Mouse (Mus musculus): ENCODE measurements at regions not wholly inside any gene's neighbourhood (a gene's known extent, or its start where the extent isn't known, plus 50 kb on each side); places are given as distances from the start of the nearest gene placed in this dataset.

DNA sequence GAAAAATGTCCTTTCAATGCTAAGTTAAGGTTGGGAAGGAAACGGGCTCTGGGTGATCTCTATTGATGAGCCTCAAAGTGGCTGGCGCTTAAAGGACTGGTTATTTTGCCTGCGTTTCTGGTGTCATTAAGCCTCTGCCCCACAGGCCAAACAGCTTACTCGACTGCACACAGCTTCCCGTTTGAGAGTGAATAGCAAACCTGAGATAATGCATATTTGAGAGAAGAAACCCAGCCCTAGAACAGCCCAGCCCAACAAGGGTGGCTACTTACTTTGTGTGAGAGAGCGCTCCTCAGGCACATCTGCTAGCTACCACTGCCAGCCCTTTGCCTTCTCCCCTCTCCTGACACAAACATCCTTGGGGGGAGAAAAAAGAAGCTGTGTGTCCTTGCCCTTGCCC lies 201.7 kb downstream of the Grb14 start:
- Histone ChIP-seq H3K27ac (no peak overlapping the region), H3K9ac (replicated peaks; ENCODE audit: low read length) (no peak overlapping the region), H3K36me3 (ENCODE audit: insufficient read depth, low read length) (no peaks in the 10 kb centered on the region), H3K4me2 (ENCODE audit: low read depth, low read length) (no peak overlapping the region), H3K9me3 (ENCODE audit: low read length) (no peaks in the 10 kb centered on the region), H3K27me3 (ENCODE audit: insufficient read depth, low read length) (no peaks in the 10 kb centered on the region), H3K4me1 (ENCODE audit: insufficient read depth, low read length) (no peaks in the 10 kb centered on the region), H3K4me3 (ENCODE audit: low read length) (no peak overlapping the region)
- no peak for TF ChIP-seq CTCF (IDR thresholded peaks at IDR 0.05; ENCODE audit: low read depth)
- ATAC-seq = no peak
- WGBS = 53% methylated on average over 6 of the region's 6 CpGs
- no peak for DNase-seq (ENCODE audit: low spot score)

DNA sequence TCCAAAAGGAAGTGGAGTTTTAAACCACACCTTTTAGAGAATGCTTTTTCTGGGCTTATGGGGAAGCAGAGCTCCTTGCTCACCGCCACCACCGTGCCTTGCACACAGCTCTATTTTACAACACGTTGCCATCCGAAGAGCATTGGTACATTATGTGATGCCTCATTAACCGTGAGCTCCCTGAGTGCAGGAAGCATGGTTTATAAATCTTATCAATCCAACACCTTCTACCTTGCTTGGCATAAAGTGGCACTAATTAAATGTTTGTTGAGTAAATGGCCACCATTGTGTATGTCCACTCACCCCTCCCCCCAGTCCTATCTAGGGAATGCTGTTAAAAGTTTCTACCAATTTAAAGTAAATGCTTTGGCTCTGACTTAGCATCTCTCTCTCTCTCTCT lies 206.6 kb downstream of the Grb14 start:
- H3K4me1 ChIP-seq (ENCODE audit: insufficient read depth, low read length) = no peaks in the 10 kb centered on the region

More for the DNA sequence above, 206.6 kb downstream of the Grb14 start:
- Histone ChIP-seq H3K9me3 (ENCODE audit: low read length) (no peaks in the 10 kb centered on the region), H3K27ac (no peak overlapping the region), H3K36me3 (ENCODE audit: insufficient read depth, low read length) (no peaks in the 10 kb centered on the region), H3K27me3 (ENCODE audit: insufficient read depth, low read length) (no peaks in the 10 kb centered on the region), H3K4me3 (ENCODE audit: low read length) (no peak overlapping the region), H3K9ac (replicated peaks; ENCODE audit: low read length) (no peak overlapping the region), H3K4me2 (ENCODE audit: low read depth, low read length) (no peak overlapping the region)
- no peak for ATAC-seq
- WGBS = 67% methylated on average over 5 of the region's 5 CpGs
- no peak for TF ChIP-seq CTCF (IDR thresholded peaks at IDR 0.05; ENCODE audit: low read depth)
- no peak for DNase-seq (ENCODE audit: low spot score)
